Mouse (Mus musculus): Measurements from ENCODE around the gene Pgpep1l.

Gene Pgpep1l

GRCm38 (mm10) chr7:68258326-68259150, 5.5 kb downstream of the Pgpep1l start:
- no peak for DNase-seq

GRCm38 (mm10) chr7:68257767-68258166, 6.3 kb downstream of the Pgpep1l start:
- DNase-seq = no peak

GRCm38 (mm10) chr7:68250902-68251301, 13.1 kb downstream of the Pgpep1l start:
- no peak for DNase-seq

- no peak for DNase-seq
Measured at GRCm38 (mm10) chr7:68250411-68250810, 13.6 kb downstream of the Pgpep1l start.

- DNase-seq = no peak
Measured at GRCm38 (mm10) chr7:68246249-68246648, 17.8 kb downstream of the Pgpep1l start.

- no peak for DNase-seq
Measured at GRCm38 (mm10) chr7:68245681-68246080, 18.4 kb downstream of the Pgpep1l start.

- DNase-seq = no peak
Measured at GRCm38 (mm10) chr7:68241205-68241604, 22.8 kb downstream of the Pgpep1l start.

- DNase-seq = no peak
Measured at GRCm38 (mm10) chr7:68239220-68239827, 24.7 kb downstream of the Pgpep1l start.

- DNase-seq = no peak
Measured at GRCm38 (mm10) chr7:68236817-68237216, 27.2 kb downstream of the Pgpep1l start.

GRCm38 (mm10) chr7:68233619-68234223, 30.3 kb downstream of the Pgpep1l start:
- no peak for DNase-seq

GRCm38 (mm10) chr7:68232521-68232920, 31.5 kb downstream of the Pgpep1l start:
- no peak for DNase-seq

- DNase-seq = no peak
Measured at GRCm38 (mm10) chr7:68230831-68231230, 33.2 kb downstream of the Pgpep1l start.

- no peak for DNase-seq
Measured at GRCm38 (mm10) chr7:68228491-68228890, 35.5 kb downstream of the Pgpep1l start.

GRCm38 (mm10) chr7:68227621-68228020, 36.4 kb downstream of the Pgpep1l start:
- DNase-seq = no peak

- DNase-seq = no peak
Measured at GRCm38 (mm10) chr7:68227021-68227420, 37.0 kb downstream of the Pgpep1l start.

- no peak for DNase-seq
Measured at GRCm38 (mm10) chr7:68225427-68226054, 38.5 kb downstream of the Pgpep1l start.

GRCm38 (mm10) chr7:68224006-68224405, 40.0 kb downstream of the Pgpep1l start:
- DNase-seq = no peak

GRCm38 (mm10) chr7:68223356-68223808, 40.7 kb downstream of the Pgpep1l start:
- DNase-seq = no peak

- DNase-seq = no peak
Measured at GRCm38 (mm10) chr7:68221677-68222230, 42.3 kb downstream of the Pgpep1l start.

GRCm38 (mm10) chr7:68218879-68219278, 45.2 kb downstream of the Pgpep1l start:
- DNase-seq = no peak

- no peak for DNase-seq
Measured at GRCm38 (mm10) chr7:68215522-68216070, 48.4 kb downstream of the Pgpep1l start.

GRCm38 (mm10) chr7:68213842-68214241, 50.2 kb downstream of the Pgpep1l start:
- no peak for DNase-seq

- peak; percentile 36 for DNase-seq
Measured at GRCm38 (mm10) chr7:68211883-68212282, 52.1 kb downstream of the Pgpep1l start.

Measured in cerebellum, adult 8-10 months (tissue).